Mouse (Mus musculus) lung, adult 2 months (tissue): Measurements from ENCODE around the gene H2-T22. TPM values are rescaled to one million over a fixed set of nuclear protein-coding genes. Genes with fewer than 3 reads are reported as not detected.
"Not testable (repeated sequence)": the region's sequence is repeated elsewhere in the genome, so short reads cannot be mapped to it uniquely, and the experiment has no call there.

ENCODE experiments used
- DNase-seq: peaks from one replicate; pipeline ENCODE4 v3.0.0; 2022
- H3K4me1 ChIP-seq: fragments of 200-500 bp; 2 replicates; pipeline ENCODE4 v1.6.1; 2011; ENCODE audit warnings: low read length; ENCODE audit not compliant: control insufficient read depth, insufficient read depth
- H3K4me3 ChIP-seq: fragments of 200-500 bp; replicated peaks from 2 replicates; pipeline ENCODE3; 2011; ENCODE audit warnings: low read depth, mild to moderate bottlenecking, control low read depth, low read length; ENCODE audit errors: extremely low read depth
- CTCF ChIP-seq: fragments of 200-500 bp; IDR thresholded peaks from 2 replicates; pipeline ENCODE4 v1.5.1; 2011; ENCODE audit warnings: mild to moderate bottlenecking, low read length, control low read depth; ENCODE audit not compliant: insufficient read depth
- POLR2A ChIP-seq: fragments of 200-500 bp; IDR thresholded peaks from 2 replicates; pipeline ENCODE4 v1.6.1; 2011; ENCODE audit warnings: low read depth, mild to moderate bottlenecking, control low read depth, low read length, borderline replicate concordance; ENCODE audit errors: extremely low read depth
- WGBS: fragments of 180-500 bp; shearing (Covaris S2); methylation state at CpG from one replicate; pipeline ENCODE4 v1.1.7; 2018; 5-methylcytosine and 5-hydroxymethylcytosine counted together
- polyA plus RNA-seq: library from polyadenylated mRNA; depleted of rRNA; stranded (reverse); fragments of >200 nt; gene quantifications from 2 replicates; pipeline ENCODE4 v1.2.3, GENCODE M21; 2012; rRNA removed

H2-T22 gene
- 53.9 and 55.1 TPM in 2 replicates for polyA plus RNA-seq

- DNase-seq, result peak; percentile 65
- under 1% methylated on average over 12 of the region's 12 CpGs for WGBS
- peak within 1 kb of the TSS; percentile 83 for H3K4me3 ChIP-seq
- H3K4me1 ChIP-seq, result not testable (repeated sequence)
- TF ChIP-seq POLR2A, result peak; percentile 96
These were observed at the start of gene H2-T22, which contains the start of gene Gm6034 for GRCm38 (mm10) chr17:36042610-36043169. Gene H2-T22, minus strand, starts transcription at chr17:36042747. Gene Gm6034, plus strand, starts transcription at chr17:36042961.

- H3K4me1 ChIP-seq, DNase-seq, H3K4me3 ChIP-seq: not testable (repeated sequence)
- no CpG with 5 or more reads among the region's 2 CpGs for WGBS
These were observed 49.4 kb upstream of the H2-T22 start for GRCm38 (mm10) chr17:36091933-36092332.

GRCm38 (mm10) chr17:36085976-36086375 is 43.4 kb upstream of the H2-T22 start:
- not testable (repeated sequence) for DNase-seq, H3K4me1 ChIP-seq, H3K4me3 ChIP-seq
- WGBS, result 57% methylated on average over 1 of the region's 1 CpGs

GRCm38 (mm10) chr17:36083870-36084451 is 41.4 kb upstream of the H2-T22 start:
- no peak for DNase-seq

GRCm38 (mm10) chr17:36083266-36083869 is 40.8 kb upstream of the H2-T22 start:
- no peaks in the 10 kb centered on the region for H3K4me1 ChIP-seq
- H3K4me3 ChIP-seq, result peak overlapping the region; percentile 77
- TF ChIP-seq POLR2A, result no peak
- TF ChIP-seq CTCF, result no peak
- under 1% methylated on average over 46 of the region's 46 CpGs for WGBS
- peak; percentile 40 for DNase-seq

More at GRCm38 (mm10) chr17:36083870-36084451, 41.4 kb upstream of the H2-T22 start:
- TF ChIP-seq CTCF, result no peak
- TF ChIP-seq POLR2A, result no peak
- H3K4me1 ChIP-seq, result no peaks in the 10 kb centered on the region
- under 1% methylated on average over 42 of the region's 42 CpGs for WGBS
- peak overlapping the region; percentile 77 for H3K4me3 ChIP-seq

- not testable (repeated sequence) for H3K4me3 ChIP-seq, DNase-seq, H3K4me1 ChIP-seq
- WGBS, result 33% methylated on average over 6 of the region's 6 CpGs
These were observed 40.1 kb upstream of the H2-T22 start for GRCm38 (mm10) chr17:36082519-36083232.

GRCm38 (mm10) chr17:36081901-36082300 is 39.4 kb upstream of the H2-T22 start:
- H3K4me3 ChIP-seq, result not testable (repeated sequence)

GRCm38 (mm10) chr17:36060829-36061228 is 18.3 kb upstream of the H2-T22 start:
- 16% methylated on average over 2 of the region's 2 CpGs for WGBS
- DNase-seq, result peak; percentile 83
- TF ChIP-seq CTCF (peak; percentile 67), POLR2A (no peak)
- Histone ChIP-seq H3K4me1 (no peaks in the 10 kb centered on the region), H3K4me3 (no peak overlapping the region)

More at GRCm38 (mm10) chr17:36081901-36082300, 39.4 kb upstream of the H2-T22 start:
- not testable (repeated sequence) for DNase-seq, H3K4me1 ChIP-seq

- not testable (repeated sequence) for H3K4me3 ChIP-seq, H3K4me1 ChIP-seq, DNase-seq
- 56% methylated on average over 1 of the region's 1 CpGs for WGBS
These were observed 15.8 kb upstream of the H2-T22 start, which contains the start of gene Gm11127 for GRCm38 (mm10) chr17:36058362-36058761. Gene Gm11127, minus strand, starts transcription at chr17:36058371.

- not testable (repeated sequence) for H3K4me1 ChIP-seq, DNase-seq, H3K4me3 ChIP-seq
- 87% methylated on average over 24 of the region's 25 CpGs for WGBS
These were observed 15.4 kb upstream of the H2-T22 start for GRCm38 (mm10) chr17:36057927-36058326.

GRCm38 (mm10) chr17:36043286-36043685 is 739 bp upstream of the H2-T22 start:
- no peak for TF ChIP-seq CTCF
- no peak for TF ChIP-seq POLR2A
- H3K4me3 ChIP-seq, result peak overlapping the region; percentile 83
- WGBS, result 55% methylated on average over 3 of the region's 3 CpGs
- peaks cover 8% of the 10 kb centered on the region; the same call in 1 of the 2 replicates for H3K4me1 ChIP-seq
- no peak for DNase-seq

- under 1% methylated on average over 19 of the region's 19 CpGs for WGBS
- not testable (repeated sequence) for DNase-seq, H3K4me1 ChIP-seq
- peak overlapping the region; percentile 46 for H3K4me3 ChIP-seq
These were observed 492 bp downstream of the H2-T22 start for GRCm38 (mm10) chr17:36042055-36042454.

- not testable (repeated sequence) for H3K4me1 ChIP-seq, DNase-seq, H3K4me3 ChIP-seq
- WGBS, result 89% methylated on average over 2 of the region's 2 CpGs
These were observed 1.9 kb downstream of the H2-T22 start for GRCm38 (mm10) chr17:36040604-36041003.

GRCm38 (mm10) chr17:36036126-36036525 is 6.4 kb downstream of the H2-T22 start:
- H3K4me3 ChIP-seq, DNase-seq, H3K4me1 ChIP-seq: not testable (repeated sequence)
- WGBS, result 84% methylated on average over 13 of the region's 13 CpGs
